Mouse (Mus musculus): ENCODE measurements at regions not wholly inside any gene's neighbourhood (a gene's known extent, or its start where the extent isn't known, plus 50 kb on each side); places are given as distances from the start of the nearest gene placed in this dataset.

GRCm38 (mm10) chr4:55242331-55242730, 107.5 kb upstream of the Rad23b start:
- Histone ChIP-seq H3K4me2 (ENCODE audit: low read depth, severe bottlenecking) (no peak overlapping the region), H3K4me1 (ENCODE audit: control insufficient read depth, insufficient read depth, low read length) (no peaks in the 10 kb centered on the region), H3K36me3 (ENCODE audit: control insufficient read depth, insufficient read depth, low read length) (no peaks in the 10 kb centered on the region), H3K27ac (replicated peaks; ENCODE audit: low read depth, low read length) (no peak overlapping the region), H3K9ac (ENCODE audit: low read length) (no peak overlapping the region), H3K27me3 (ENCODE audit: control insufficient read depth, insufficient read depth, low read length) (no peaks in the 10 kb centered on the region), H3K9me3 (ENCODE audit: control insufficient read depth, low read length) (no peaks in the 10 kb centered on the region), H3K4me3 (ENCODE audit: low read depth, low read length) (no peak overlapping the region)
- ATAC-seq (ENCODE audit: insufficient number of reproducible peaks, low FRiP score, low TSS enrichment, low read depth), result no peak
- DNase-seq (ENCODE audit: low spot score), result no peak
- WGBS, result 76% methylated on average over 4 of the region's 4 CpGs

DNA sequence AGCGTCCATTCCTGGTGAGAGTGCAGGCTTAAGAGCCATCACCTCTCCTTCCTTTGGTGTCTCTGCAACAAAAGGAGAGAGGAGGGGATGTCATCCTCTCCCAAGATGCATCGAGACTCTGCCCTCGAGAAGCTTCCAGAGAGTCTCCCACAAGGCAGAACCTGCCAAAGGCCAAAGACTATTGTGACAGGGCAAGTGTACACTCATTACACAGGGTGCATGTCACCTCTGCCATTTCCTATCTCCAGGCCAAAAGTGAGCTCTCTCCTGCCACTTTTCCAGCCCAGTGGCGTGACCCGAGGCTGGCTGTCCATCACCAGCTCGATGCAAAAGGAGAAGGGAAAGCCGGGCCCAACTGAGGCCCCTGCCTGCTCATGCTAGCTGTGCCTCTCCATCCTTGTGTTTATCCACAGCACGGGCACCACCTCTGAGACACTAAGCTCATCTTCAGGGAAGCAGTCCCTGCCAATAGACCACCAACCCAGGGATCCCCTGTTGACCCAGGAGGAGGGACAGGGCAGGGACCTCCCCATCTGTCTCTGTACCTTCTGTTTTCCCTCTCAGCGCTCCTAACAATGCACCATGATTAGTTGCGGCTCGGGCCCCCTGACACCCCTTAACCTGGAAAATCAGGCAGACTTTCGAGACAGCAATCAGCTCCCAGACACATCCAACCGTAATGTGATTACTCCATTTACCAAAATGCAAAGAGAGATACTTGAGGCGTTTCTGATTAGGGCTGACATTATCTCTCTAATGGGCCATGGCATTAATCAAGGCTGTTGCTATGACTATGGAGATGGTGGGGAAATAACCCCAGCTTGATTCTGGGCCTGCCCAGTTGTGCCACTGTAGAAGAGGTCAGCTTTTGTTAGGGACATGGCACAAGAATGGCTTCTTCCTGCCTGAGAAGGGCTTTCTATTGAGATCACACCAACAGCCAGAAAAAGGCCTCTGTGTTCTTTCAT, 106.5 kb upstream of the Rad23b start:
- no peak overlapping the region for H3K4me3 ChIP-seq (ENCODE audit: low read depth, low read length)
- 79% methylated on average over 14 of the region's 14 CpGs for WGBS
- no peak overlapping the region for H3K4me2 ChIP-seq (ENCODE audit: low read depth, severe bottlenecking)
- H3K27me3 ChIP-seq (ENCODE audit: control insufficient read depth, insufficient read depth, low read length), result no peaks in the 10 kb centered on the region
- H3K9me3 ChIP-seq (ENCODE audit: control insufficient read depth, low read length), result no peaks in the 10 kb centered on the region
- ATAC-seq (ENCODE audit: insufficient number of reproducible peaks, low FRiP score, low TSS enrichment, low read depth) (no peak), DNase-seq (ENCODE audit: low spot score) (no peak)
- no peak overlapping the region for H3K9ac ChIP-seq (ENCODE audit: low read length)
- no peaks in the 10 kb centered on the region for H3K4me1 ChIP-seq (ENCODE audit: control insufficient read depth, insufficient read depth, low read length)
- H3K27ac ChIP-seq (replicated peaks; ENCODE audit: low read depth, low read length), result no peak overlapping the region
- H3K36me3 ChIP-seq (ENCODE audit: control insufficient read depth, insufficient read depth, low read length), result no peaks in the 10 kb centered on the region

GRCm38 (mm10) chr4:55245789-55246188, 104.1 kb upstream of the Rad23b start:
- no peak for ATAC-seq (ENCODE audit: insufficient number of reproducible peaks, low FRiP score, low TSS enrichment, low read depth)
- Histone ChIP-seq H3K4me3 (ENCODE audit: low read depth, low read length) (no peak overlapping the region), H3K4me1 (ENCODE audit: control insufficient read depth, insufficient read depth, low read length) (no peaks in the 10 kb centered on the region), H3K27me3 (ENCODE audit: control insufficient read depth, insufficient read depth, low read length) (no peaks in the 10 kb centered on the region), H3K9ac (ENCODE audit: low read length) (no peak overlapping the region), H3K27ac (replicated peaks; ENCODE audit: low read depth, low read length) (no peak overlapping the region), H3K9me3 (ENCODE audit: control insufficient read depth, low read length) (no peaks in the 10 kb centered on the region), H3K36me3 (ENCODE audit: control insufficient read depth, insufficient read depth, low read length) (no peaks in the 10 kb centered on the region), H3K4me2 (ENCODE audit: low read depth, severe bottlenecking) (no peak overlapping the region)
- DNase-seq (ENCODE audit: low spot score), result no peak
- 77% methylated on average over 10 of the region's 10 CpGs for WGBS

GRCm38 (mm10) chr4:55250334-55250733, 99.5 kb upstream of the Rad23b start:
- Histone ChIP-seq H3K27ac (replicated peaks; ENCODE audit: low read depth, low read length) (no peak overlapping the region), H3K9me3 (ENCODE audit: control insufficient read depth, low read length) (no peaks in the 10 kb centered on the region), H3K27me3 (ENCODE audit: control insufficient read depth, insufficient read depth, low read length) (no peaks in the 10 kb centered on the region), H3K36me3 (ENCODE audit: control insufficient read depth, insufficient read depth, low read length) (no peaks in the 10 kb centered on the region), H3K9ac (ENCODE audit: low read length) (no peak overlapping the region), H3K4me2 (ENCODE audit: low read depth, severe bottlenecking) (no peak overlapping the region), H3K4me3 (ENCODE audit: low read depth, low read length) (no peak overlapping the region), H3K4me1 (ENCODE audit: control insufficient read depth, insufficient read depth, low read length) (no peaks in the 10 kb centered on the region)
- DNase-seq (ENCODE audit: low spot score) (no peak), ATAC-seq (ENCODE audit: insufficient number of reproducible peaks, low FRiP score, low TSS enrichment, low read depth) (no peak)
- 48% methylated on average over 3 of the region's 3 CpGs for WGBS

DNA sequence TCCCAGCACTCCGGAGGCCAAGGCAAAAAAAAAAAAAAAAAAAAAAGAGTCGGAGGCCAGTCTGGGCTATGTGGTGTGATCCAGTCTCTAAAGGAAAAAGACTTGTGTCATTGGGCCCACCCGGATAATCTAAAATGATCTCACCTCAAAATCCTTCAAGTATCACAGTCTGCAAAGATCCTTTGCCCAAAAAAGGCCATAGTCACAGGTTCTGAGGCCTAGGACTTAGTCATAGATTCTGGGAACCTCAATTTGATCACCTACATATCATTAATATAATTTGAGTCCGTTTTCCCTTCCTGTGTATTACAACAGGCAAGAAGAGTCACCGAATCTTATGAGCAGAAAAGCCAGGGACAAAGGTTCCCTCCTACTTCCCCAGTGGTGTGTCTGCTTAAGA, 98.3 kb upstream of the Rad23b start:
- ATAC-seq (ENCODE audit: insufficient number of reproducible peaks, low FRiP score, low TSS enrichment, low read depth) (no peak), DNase-seq (ENCODE audit: low spot score) (no peak)
- no peak overlapping the region for H3K4me3 ChIP-seq (ENCODE audit: low read depth, low read length)
- H3K27ac ChIP-seq (replicated peaks; ENCODE audit: low read depth, low read length), result no peak overlapping the region
- H3K4me1 ChIP-seq (ENCODE audit: control insufficient read depth, insufficient read depth, low read length), result no peaks in the 10 kb centered on the region
- no peak overlapping the region for H3K9ac ChIP-seq (ENCODE audit: low read length)
- H3K9me3 ChIP-seq (ENCODE audit: control insufficient read depth, low read length), result no peaks in the 10 kb centered on the region
- no peak overlapping the region for H3K4me2 ChIP-seq (ENCODE audit: low read depth, severe bottlenecking)
- H3K36me3 ChIP-seq (ENCODE audit: control insufficient read depth, insufficient read depth, low read length), result no peaks in the 10 kb centered on the region
- 82% methylated on average over 5 of the region's 5 CpGs for WGBS
- no peaks in the 10 kb centered on the region for H3K27me3 ChIP-seq (ENCODE audit: control insufficient read depth, insufficient read depth, low read length)

DNA sequence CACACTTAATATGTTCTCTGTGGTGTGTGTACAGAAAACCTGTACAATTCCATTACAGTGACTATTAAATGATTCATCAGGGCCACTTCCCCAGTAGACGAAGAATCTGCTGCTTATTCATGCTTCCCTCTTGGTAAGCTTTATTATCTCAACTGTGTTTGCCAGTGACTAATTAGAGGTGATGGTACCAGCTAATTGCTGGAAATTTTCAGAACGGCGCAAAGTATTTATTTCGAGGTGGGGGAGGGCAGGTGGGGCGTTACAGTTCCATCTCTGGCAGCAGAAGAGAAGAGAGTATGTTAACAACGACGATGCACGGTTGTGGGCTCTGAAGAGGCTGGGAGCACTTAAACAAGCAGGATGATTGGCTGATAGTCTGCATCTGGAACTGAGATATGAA, 96.1 kb upstream of the Rad23b start:
- DNase-seq (ENCODE audit: low spot score), result no peak
- WGBS, result 85% methylated on average over 8 of the region's 8 CpGs

DNA sequence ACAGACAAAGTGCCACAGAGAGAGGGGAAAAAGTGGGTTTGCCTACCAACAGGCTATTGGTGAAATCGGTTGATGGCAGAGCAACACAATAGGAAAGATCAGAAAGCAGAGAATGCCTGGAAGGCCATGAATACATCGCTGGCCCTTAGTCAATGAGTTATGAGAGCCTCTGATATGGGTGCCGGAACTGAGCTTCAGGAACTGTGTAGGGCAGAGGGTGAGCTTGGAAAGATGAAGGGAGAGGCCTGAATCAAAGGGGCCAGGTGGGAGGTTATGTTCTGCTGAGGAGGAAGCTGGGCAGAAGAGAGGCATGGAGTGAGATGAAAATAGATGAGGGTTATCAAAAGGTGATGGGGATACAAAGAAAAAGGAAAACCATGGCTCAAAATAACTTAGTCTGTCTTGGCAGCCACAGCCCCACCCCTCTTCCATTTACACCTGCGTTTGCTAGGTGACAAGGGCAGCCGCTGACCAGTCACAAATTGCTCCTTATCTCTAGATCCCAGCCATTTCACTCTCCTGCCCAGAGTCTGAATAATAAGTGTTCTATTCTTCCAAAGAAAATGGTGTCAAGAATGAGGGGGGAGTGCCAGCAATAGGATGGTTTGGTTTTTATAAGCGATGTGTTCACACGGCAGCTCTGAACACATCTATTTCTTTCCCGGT, 77.7 kb upstream of the Rad23b start:
- no peak overlapping the region for H3K27ac ChIP-seq (replicated peaks; ENCODE audit: low read depth, low read length)
- ATAC-seq (ENCODE audit: insufficient number of reproducible peaks, low FRiP score, low TSS enrichment, low read depth) (no peak), DNase-seq (ENCODE audit: low spot score) (no peak)
- no peaks in the 10 kb centered on the region for H3K9me3 ChIP-seq (ENCODE audit: control insufficient read depth, low read length)
- no peak overlapping the region for H3K4me2 ChIP-seq (ENCODE audit: low read depth, severe bottlenecking)
- H3K36me3 ChIP-seq (ENCODE audit: control insufficient read depth, insufficient read depth, low read length), result no peaks in the 10 kb centered on the region
- H3K9ac ChIP-seq (ENCODE audit: low read length), result no peak overlapping the region
- H3K4me1 ChIP-seq (ENCODE audit: control insufficient read depth, insufficient read depth, low read length), result no peaks in the 10 kb centered on the region
- H3K27me3 ChIP-seq (ENCODE audit: control insufficient read depth, insufficient read depth, low read length), result no peaks in the 10 kb centered on the region
- H3K4me3 ChIP-seq (ENCODE audit: low read depth, low read length), result no peak overlapping the region
- 82% methylated on average over 8 of the region's 8 CpGs for WGBS

More for the DNA sequence above, 96.1 kb upstream of the Rad23b start:
- no peaks in the 10 kb centered on the region for H3K9me3 ChIP-seq (ENCODE audit: control insufficient read depth, low read length)
- H3K27me3 ChIP-seq (ENCODE audit: control insufficient read depth, insufficient read depth, low read length), result no peaks in the 10 kb centered on the region
- ATAC-seq (ENCODE audit: insufficient number of reproducible peaks, low FRiP score, low TSS enrichment, low read depth), result no peak
- no peaks in the 10 kb centered on the region for H3K36me3 ChIP-seq (ENCODE audit: control insufficient read depth, insufficient read depth, low read length)
- no peak overlapping the region for H3K27ac ChIP-seq (replicated peaks; ENCODE audit: low read depth, low read length)
- no peak overlapping the region for H3K4me3 ChIP-seq (ENCODE audit: low read depth, low read length)
- no peak overlapping the region for H3K4me2 ChIP-seq (ENCODE audit: low read depth, severe bottlenecking)
- H3K4me1 ChIP-seq (ENCODE audit: control insufficient read depth, insufficient read depth, low read length), result no peaks in the 10 kb centered on the region
- H3K9ac ChIP-seq (ENCODE audit: low read length), result no peak overlapping the region

DNA sequence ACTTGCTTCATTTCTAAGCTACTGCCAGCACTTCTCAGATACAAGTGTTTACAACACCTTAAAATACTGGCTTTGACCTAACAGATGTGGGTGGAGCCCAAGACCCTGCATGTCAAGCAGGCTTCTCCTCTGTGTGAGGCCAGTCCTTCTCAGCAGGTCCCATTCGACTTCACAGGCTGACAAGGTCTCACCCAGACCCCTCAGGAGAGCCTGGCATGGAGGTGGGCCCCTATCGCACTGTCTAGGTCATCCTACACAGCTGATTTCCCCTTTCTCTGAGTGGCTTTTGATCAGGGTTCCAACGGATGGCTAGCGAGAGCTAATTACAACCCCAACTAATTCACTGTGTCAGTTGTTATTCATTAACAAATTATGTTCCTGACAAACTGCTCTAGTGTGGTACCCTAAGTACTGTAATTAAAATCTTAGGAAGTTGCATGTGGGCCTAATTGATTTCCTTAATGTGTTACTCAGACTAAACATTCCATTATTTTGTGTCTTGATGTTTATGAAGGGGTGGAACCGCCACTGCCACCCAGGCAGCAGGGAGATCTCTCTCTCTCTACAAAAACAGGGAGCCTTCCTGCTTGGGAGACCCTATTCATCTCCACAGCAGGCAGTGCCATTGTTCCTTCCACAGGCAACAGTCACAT, 73.4 kb upstream of the Rad23b start:
- Histone ChIP-seq H3K4me2 (ENCODE audit: low read depth, severe bottlenecking) (no peak overlapping the region), H3K27ac (replicated peaks; ENCODE audit: low read depth, low read length) (no peak overlapping the region), H3K4me3 (ENCODE audit: low read depth, low read length) (no peak overlapping the region), H3K4me1 (ENCODE audit: control insufficient read depth, insufficient read depth, low read length) (no peaks in the 10 kb centered on the region), H3K36me3 (ENCODE audit: control insufficient read depth, insufficient read depth, low read length) (no peaks in the 10 kb centered on the region), H3K27me3 (ENCODE audit: control insufficient read depth, insufficient read depth, low read length) (no peaks in the 10 kb centered on the region), H3K9me3 (ENCODE audit: control insufficient read depth, low read length) (no peaks in the 10 kb centered on the region), H3K9ac (ENCODE audit: low read length) (no peak overlapping the region)
- DNase-seq (ENCODE audit: low spot score), result no peak
- 7% methylated on average over 5 of the region's 5 CpGs for WGBS
- no peak for ATAC-seq (ENCODE audit: insufficient number of reproducible peaks, low FRiP score, low TSS enrichment, low read depth)

Measured in limb, embryonic 11.5 days (tissue).